In the genomic region with DNA sequence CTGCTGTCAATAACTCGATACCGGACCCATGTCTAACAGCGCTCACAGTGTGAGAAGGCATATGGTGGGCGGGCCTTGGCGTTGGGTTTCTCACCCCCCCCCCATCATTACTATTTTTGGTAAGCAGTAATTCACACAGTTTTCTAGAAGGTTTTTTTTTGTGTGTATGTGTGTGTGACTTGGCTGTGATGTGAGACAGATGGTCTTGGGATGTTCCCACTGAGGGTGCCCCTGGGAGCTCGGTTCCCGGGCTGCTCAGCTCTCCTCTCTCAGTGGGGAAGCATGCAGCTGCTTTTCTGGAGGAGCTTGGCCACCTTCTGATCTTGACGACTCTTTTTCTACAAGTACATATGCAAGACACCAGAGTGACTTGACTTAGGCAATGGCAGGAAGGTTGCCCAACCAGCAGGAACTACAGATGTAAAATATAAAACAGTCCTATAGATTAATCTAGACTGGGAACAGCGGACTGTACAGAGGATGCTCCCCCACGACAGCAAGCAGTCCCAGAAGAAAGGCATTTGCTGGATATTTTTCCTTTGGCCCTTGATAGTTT, we compare ENCODE assay signal across 18 mouse cellular contexts.
DNase-seq lines count a peak whose midpoint lies in the region; ATAC-seq and TF ChIP-seq lines count a peak whose summit lies in the region.
"Had no signal": no experiment of that assay in that cellular context is flagged by ENCODE, and none has a peak within 500 bp of the region (broad histone marks: within the 10 kb centered on the region; RNA-seq: fewer than 3 reads in every experiment).

No protein-coding gene starts in this region.

- H3K27ac ChIP-seq in embryonic facial prominence, embryonic 13.5 days = peak overlapping the region; percentile 48
- no peak overlapping the region for H3K27ac ChIP-seq in embryonic facial prominence, embryonic 10.5 days (replicated peaks)
- H3K27ac ChIP-seq in intestine, embryonic 14.5 days (ENCODE audit: low read depth) = peak overlapping the region; percentile 80
- H3K27ac ChIP-seq in intestine, postnatal 0 days (ENCODE audit: low read depth, low read length) = no peak overlapping the region
- no peak overlapping the region for H3K27ac ChIP-seq in lung, embryonic 16.5 days (ENCODE audit: low read length)
- H3K27ac ChIP-seq in intestine, embryonic 15.5 days = peak overlapping the region; percentile 54; the same call in 1 of the 2 replicates
- H3K27ac ChIP-seq: hindbrain, embryonic 15.5 days; liver, embryonic 12.5 days; macrophage had no signal

- no peak overlapping the region for H3K4me2 ChIP-seq in embryonic facial prominence, embryonic 13.5 days
- no peak overlapping the region for H3K4me2 ChIP-seq in intestine, embryonic 14.5 days (ENCODE audit: low read length)
- H3K4me2 ChIP-seq in intestine, postnatal 0 days (replicated peaks; ENCODE audit: low read depth) = no peak overlapping the region
- H3K4me2 ChIP-seq in lung, embryonic 16.5 days (ENCODE audit: low read depth, low read length) = no peak overlapping the region
- H3K4me2 ChIP-seq in intestine, embryonic 15.5 days (replicated peaks) = no peak overlapping the region
- H3K4me2 ChIP-seq: heart, embryonic 12.5 days; hindbrain, embryonic 15.5 days; liver, embryonic 12.5 days; midbrain, embryonic 11.5 days had no signal

- no peak for DNase-seq in embryonic facial prominence, embryonic 10.5 days (ENCODE audit: low spot score)
- no peak for DNase-seq in intestine, embryonic 14.5 days (ENCODE audit: low spot score)
- no peak for DNase-seq in lung, postnatal 25 days (ENCODE audit: low spot score)
- DNase-seq in ovary, postnatal 10 days (ENCODE audit: low spot score) = no peak
- DNase-seq: cerebellum, postnatal 36 days; gastrocnemius, postnatal 25 days; heart, postnatal 36 days; kidney, adult 8-10 months; kidney, postnatal 36 days had no signal

- no peaks in the 10 kb centered on the region for H3K36me3 ChIP-seq in embryonic facial prominence, embryonic 13.5 days
- no peaks in the 10 kb centered on the region for H3K36me3 ChIP-seq in embryonic facial prominence, embryonic 10.5 days (replicated peaks)
- no peaks in the 10 kb centered on the region for H3K36me3 ChIP-seq in intestine, embryonic 14.5 days (ENCODE audit: control insufficient read depth, insufficient read depth, low read length)
- no peaks in the 10 kb centered on the region for H3K36me3 ChIP-seq in intestine, postnatal 0 days (ENCODE audit: control insufficient read depth, insufficient read depth)
- no peaks in the 10 kb centered on the region for H3K36me3 ChIP-seq in lung, embryonic 16.5 days (ENCODE audit: control insufficient read depth, insufficient read depth, low read length)
- no peaks in the 10 kb centered on the region for H3K36me3 ChIP-seq in intestine, embryonic 15.5 days
- H3K36me3 ChIP-seq: heart, embryonic 12.5 days; hindbrain, embryonic 15.5 days; liver, embryonic 12.5 days had no signal

- no peaks in the 10 kb centered on the region for H3K9me3 ChIP-seq in embryonic facial prominence, embryonic 13.5 days
- H3K9me3 ChIP-seq in embryonic facial prominence, embryonic 10.5 days = no peaks in the 10 kb centered on the region
- no peaks in the 10 kb centered on the region for H3K9me3 ChIP-seq in intestine, embryonic 14.5 days (ENCODE audit: control insufficient read depth, low read length)
- no peaks in the 10 kb centered on the region for H3K9me3 ChIP-seq in intestine, postnatal 0 days (ENCODE audit: control insufficient read depth)
- H3K9me3 ChIP-seq in lung, embryonic 16.5 days (ENCODE audit: control insufficient read depth, low read length) = no peaks in the 10 kb centered on the region
- no peaks in the 10 kb centered on the region for H3K9me3 ChIP-seq in intestine, embryonic 15.5 days
- H3K9me3 ChIP-seq: heart, embryonic 12.5 days; hindbrain, embryonic 15.5 days; liver, embryonic 12.5 days had no signal

- H3K27me3 ChIP-seq in embryonic facial prominence, embryonic 13.5 days = no peaks in the 10 kb centered on the region
- H3K27me3 ChIP-seq in embryonic facial prominence, embryonic 10.5 days (replicated peaks; ENCODE audit: low read depth, poor library complexity, severe bottlenecking) = no peaks in the 10 kb centered on the region
- no peaks in the 10 kb centered on the region for H3K27me3 ChIP-seq in intestine, embryonic 14.5 days (replicated peaks; ENCODE audit: control insufficient read depth, insufficient read depth, low read length)
- no peaks in the 10 kb centered on the region for H3K27me3 ChIP-seq in intestine, postnatal 0 days (replicated peaks; ENCODE audit: control insufficient read depth, insufficient read depth, low read length)
- H3K27me3 ChIP-seq in lung, embryonic 16.5 days (ENCODE audit: control insufficient read depth, insufficient read depth, low read depth, low read length) = no peaks in the 10 kb centered on the region
- H3K27me3 ChIP-seq in intestine, embryonic 15.5 days (replicated peaks) = no peaks in the 10 kb centered on the region
- H3K27me3 ChIP-seq: heart, embryonic 12.5 days; hindbrain, embryonic 15.5 days; liver, embryonic 12.5 days had no signal

- TF ChIP-seq CTCF in intestine, postnatal 0 days (IDR thresholded peaks at IDR 0.05; ENCODE audit: low read depth) = no peak

- ATAC-seq in embryonic facial prominence, embryonic 13.5 days (ENCODE audit: insufficient number of reproducible peaks, insufficient read depth, low FRiP score, low TSS enrichment, low read depth) = no peak
- no peak for ATAC-seq in intestine, embryonic 14.5 days (replicated peaks; ENCODE audit: low FRiP score, low TSS enrichment, low read depth)
- ATAC-seq in intestine, postnatal 0 days = no peak
- peak; percentile 18; the same call in 1 of the 2 replicates for ATAC-seq in lung, embryonic 16.5 days (ENCODE audit: low read depth)
- ATAC-seq in intestine, embryonic 15.5 days = peak; percentile 32; the same call in 1 of the 2 replicates
- ATAC-seq: liver, embryonic 12.5 days had no signal

- H3K4me3 ChIP-seq in embryonic facial prominence, embryonic 13.5 days = no peak overlapping the region
- no peak overlapping the region for H3K4me3 ChIP-seq in embryonic facial prominence, embryonic 10.5 days
- no peak overlapping the region for H3K4me3 ChIP-seq in intestine, embryonic 14.5 days (ENCODE audit: low read depth, low read length)
- H3K4me3 ChIP-seq in intestine, postnatal 0 days (ENCODE audit: low read depth, low read length) = no peak overlapping the region
- H3K4me3 ChIP-seq in lung, embryonic 16.5 days (ENCODE audit: low read length) = no peak overlapping the region
- no peak overlapping the region for H3K4me3 ChIP-seq in intestine, embryonic 15.5 days (replicated peaks)
- H3K4me3 ChIP-seq: heart, embryonic 12.5 days; hindbrain, embryonic 15.5 days; liver, embryonic 12.5 days had no signal

- H3K9ac ChIP-seq in embryonic facial prominence, embryonic 13.5 days = no peak overlapping the region
- H3K9ac ChIP-seq in intestine, embryonic 14.5 days (ENCODE audit: low read length) = no peak overlapping the region
- H3K9ac ChIP-seq in intestine, postnatal 0 days (ENCODE audit: low read depth, low read length) = no peak overlapping the region
- H3K9ac ChIP-seq in lung, embryonic 16.5 days (ENCODE audit: low read length) = no peak overlapping the region
- H3K9ac ChIP-seq in intestine, embryonic 15.5 days = no peak overlapping the region
- H3K9ac ChIP-seq: heart, embryonic 12.5 days; hindbrain, embryonic 15.5 days; liver, embryonic 12.5 days had no signal

- 54% methylated on average over 10 of the region's 10 CpGs for WGBS in embryonic facial prominence, embryonic 13.5 days
- WGBS in embryonic facial prominence, embryonic 10.5 days = 85% methylated on average over 10 of the region's 10 CpGs
- 72% methylated on average over 10 of the region's 10 CpGs for WGBS in intestine, embryonic 14.5 days
- WGBS in intestine, postnatal 0 days = 75% methylated on average over 10 of the region's 10 CpGs
- WGBS in lung, embryonic 16.5 days = 56% methylated on average over 10 of the region's 10 CpGs
- WGBS in intestine, embryonic 15.5 days = 66% methylated on average over 10 of the region's 10 CpGs

- H3K4me1 ChIP-seq in embryonic facial prominence, embryonic 13.5 days = peaks cover 65% of the 10 kb centered on the region
- H3K4me1 ChIP-seq in embryonic facial prominence, embryonic 10.5 days = peaks cover 37% of the 10 kb centered on the region
- peaks cover 36% of the 10 kb centered on the region for H3K4me1 ChIP-seq in intestine, embryonic 14.5 days (replicated peaks; ENCODE audit: control insufficient read depth, insufficient read depth, low read length)
- no peaks in the 10 kb centered on the region for H3K4me1 ChIP-seq in intestine, postnatal 0 days (replicated peaks; ENCODE audit: control insufficient read depth, insufficient read depth, low read length)
- peaks cover 17% of the 10 kb centered on the region for H3K4me1 ChIP-seq in lung, embryonic 16.5 days (replicated peaks; ENCODE audit: control insufficient read depth, insufficient read depth, low read length)
- peaks cover 28% of the 10 kb centered on the region for H3K4me1 ChIP-seq in intestine, embryonic 15.5 days (replicated peaks)
- H3K4me1 ChIP-seq: liver, embryonic 12.5 days had no signal

Comparison
In these comparisons a context has a peak if more than half of its experiments do, and no peak if none do; other contexts are left out.
1. ATAC-seq: peak in lung, embryonic 16.5 days (single experiment) and intestine, embryonic 15.5 days (single experiment); none in embryonic facial prominence, embryonic 13.5 days (single experiment), intestine, embryonic 14.5 days (single experiment) and intestine, postnatal 0 days (single experiment).
2. H3K27ac ChIP-seq: peak in embryonic facial prominence, embryonic 13.5 days (single experiment), intestine, embryonic 14.5 days (single experiment) and intestine, embryonic 15.5 days (single experiment); none in embryonic facial prominence, embryonic 10.5 days (single experiment), intestine, postnatal 0 days (single experiment) and lung, embryonic 16.5 days (single experiment).